Mouse (Mus musculus) liver, embryonic 15.5 days (tissue): ENCODE measurements around the gene Smg6. TPM values are rescaled to one million over a fixed set of nuclear protein-coding genes. Genes with fewer than 3 reads are reported as not detected.

Source experiments
- ATAC-seq: fragments of 200-750 bp; cut with Nextera tagmentation; 2 replicates; pipeline ENCODE4 v1.8.0; 2017; ENCODE audit warnings: moderate number of reproducible peaks, mild to moderate bottlenecking, moderate library complexity; ENCODE audit not compliant: insufficient read depth
- H3K27ac ChIP-seq: fragments of 300-500 bp; sonication (generic); replicated peaks from 2 replicates; pipeline ENCODE4 v1.5.1; 2015; ENCODE audit warnings: mild to moderate bottlenecking, inconsistent platforms
- H3K27me3 ChIP-seq: fragments of 300-500 bp; sonication (generic); 2 replicates; pipeline ENCODE4 v1.6.1; 2015; ENCODE audit warnings: mild to moderate bottlenecking, inconsistent platforms
- H3K36me3 ChIP-seq: fragments of 300-500 bp; sonication (generic); replicated peaks from 2 replicates; pipeline ENCODE4 v1.6.1; 2015; ENCODE audit warnings: moderate library complexity, mild to moderate bottlenecking, inconsistent platforms
- H3K4me1 ChIP-seq: fragments of 300-500 bp; sonication (generic); replicated peaks from 2 replicates; pipeline ENCODE4 v1.6.1; 2015; ENCODE audit warnings: inconsistent platforms
- H3K4me2 ChIP-seq: fragments of 300-500 bp; sonication (generic); 2 replicates; pipeline ENCODE4 v1.6.1; 2015; ENCODE audit warnings: moderate library complexity, mild to moderate bottlenecking, inconsistent platforms
- H3K4me3 ChIP-seq: fragments of 300-500 bp; sonication (generic); replicated peaks from 2 replicates; pipeline ENCODE4 v1.5.1; 2015; ENCODE audit warnings: mild to moderate bottlenecking, inconsistent platforms
- H3K9ac ChIP-seq: fragments of 300-500 bp; sonication (generic); 2 replicates; pipeline ENCODE4 v1.6.1; 2015; ENCODE audit warnings: moderate library complexity, mild to moderate bottlenecking, inconsistent platforms
- H3K9me3 ChIP-seq: fragments of 300-500 bp; sonication (generic); replicated peaks from 2 replicates; pipeline ENCODE4 v1.6.1; 2016; ENCODE audit warnings: inconsistent platforms
- WGBS: fragments of 180-500 bp; shearing (Covaris S2); methylation state at CpG from one replicate; pipeline ENCODE4 v1.1.7; 2015; ENCODE audit warnings: mixed read lengths; ENCODE audit not compliant: insufficient replicate concordance; 5-methylcytosine and 5-hydroxymethylcytosine counted together
- polyA plus RNA-seq: library from polyadenylated mRNA; unstranded; fragments of >200 nt; fragmentation: Nextera tagmentation; extraction: Ambion mirVana; gene quantifications from 2 replicates; pipeline ENCODE4 v1.2.1, GENCODE M21; 2015

The Smg6 gene
- polyA plus RNA-seq, 1 experiment from 2014 or later: 4.5 TPM

- Histone ChIP-seq H3K9me3 (no peaks in the 10 kb centered on the region), H3K4me2 (no peak overlapping the region), H3K36me3 (peaks cover 70% of the 10 kb centered on the region), H3K27me3 (no peaks in the 10 kb centered on the region), H3K9ac (no peak overlapping the region), H3K4me1 (peaks cover 40% of the 10 kb centered on the region), H3K4me3 (no peak overlapping the region), H3K27ac (no peak overlapping the region)
- no peak for ATAC-seq
- WGBS: 73% methylated on average over 6 of the region's 6 CpGs
Observed at GRCm38 (mm10) chr11:74901555-74901954, 24.1 kb upstream of the Smg6 start.

- no peaks in the 10 kb centered on the region for H3K27me3 ChIP-seq
- H3K4me3 ChIP-seq: no peak overlapping the region
- H3K9ac ChIP-seq: no peak overlapping the region
- no peak for ATAC-seq
- 76% methylated on average over 5 of the region's 5 CpGs for WGBS
- peaks cover 79% of the 10 kb centered on the region for H3K36me3 ChIP-seq
- H3K4me1 ChIP-seq: peaks cover 35% of the 10 kb centered on the region
- H3K9me3 ChIP-seq: no peaks in the 10 kb centered on the region
- no peak overlapping the region for H3K27ac ChIP-seq
- no peak overlapping the region for H3K4me2 ChIP-seq
Observed at GRCm38 (mm10) chr11:74902416-74902815, 23.2 kb upstream of the Smg6 start.

GRCm38 (mm10) chr11:74907850-74908249 is 17.8 kb upstream of the Smg6 start:
- H3K4me1 ChIP-seq: no peaks in the 10 kb centered on the region
- no peak overlapping the region for H3K9ac ChIP-seq
- no peaks in the 10 kb centered on the region for H3K27me3 ChIP-seq
- peaks cover 70% of the 10 kb centered on the region for H3K36me3 ChIP-seq
- no peak overlapping the region for H3K4me3 ChIP-seq
- ATAC-seq: no peak
- 85% methylated on average over 6 of the region's 6 CpGs for WGBS
- no peaks in the 10 kb centered on the region for H3K9me3 ChIP-seq
- no peak overlapping the region for H3K4me2 ChIP-seq
- H3K27ac ChIP-seq: no peak overlapping the region

GRCm38 (mm10) chr11:74908618-74909399 is 16.8 kb upstream of the Smg6 start:
- H3K4me1 ChIP-seq: no peaks in the 10 kb centered on the region
- WGBS: 66% methylated on average over 12 of the region's 12 CpGs
- no peak overlapping the region for H3K27ac ChIP-seq
- H3K9me3 ChIP-seq: no peaks in the 10 kb centered on the region
- H3K36me3 ChIP-seq: peaks cover 61% of the 10 kb centered on the region
- ATAC-seq: no peak
- no peaks in the 10 kb centered on the region for H3K27me3 ChIP-seq
- no peak overlapping the region for H3K9ac ChIP-seq
- no peak overlapping the region for H3K4me2 ChIP-seq
- H3K4me3 ChIP-seq: no peak overlapping the region

GRCm38 (mm10) chr11:74909978-74910377 is 15.6 kb upstream of the Smg6 start:
- ATAC-seq: no peak
- WGBS: 68% methylated on average over 4 of the region's 4 CpGs
- H3K27me3 ChIP-seq: no peaks in the 10 kb centered on the region
- no peak overlapping the region for H3K4me3 ChIP-seq
- H3K4me1 ChIP-seq: no peaks in the 10 kb centered on the region
- H3K9me3 ChIP-seq: no peaks in the 10 kb centered on the region
- no peak overlapping the region for H3K9ac ChIP-seq
- no peak overlapping the region for H3K4me2 ChIP-seq
- no peak overlapping the region for H3K27ac ChIP-seq
- peaks cover 49% of the 10 kb centered on the region for H3K36me3 ChIP-seq

GRCm38 (mm10) chr11:74912492-74912891 is 13.1 kb upstream of the Smg6 start:
- Histone ChIP-seq H3K4me2 (no peak overlapping the region), H3K9me3 (no peaks in the 10 kb centered on the region)
- 56% methylated on average over 3 of the region's 3 CpGs for WGBS

GRCm38 (mm10) chr11:74919249-74919648 is 6.4 kb upstream of the Smg6 start:
- H3K36me3 ChIP-seq: peaks cover 13% of the 10 kb centered on the region; the same call in 1 of the 2 replicates
- no peak overlapping the region for H3K4me3 ChIP-seq
- H3K9me3 ChIP-seq: no peaks in the 10 kb centered on the region
- H3K4me2 ChIP-seq: no peak overlapping the region
- no peak for ATAC-seq
- no peak overlapping the region for H3K9ac ChIP-seq
- 65% methylated on average over 6 of the region's 6 CpGs for WGBS
- no peaks in the 10 kb centered on the region for H3K27me3 ChIP-seq
- H3K4me1 ChIP-seq: peaks cover 5% of the 10 kb centered on the region
- H3K27ac ChIP-seq: no peak overlapping the region

More at GRCm38 (mm10) chr11:74912492-74912891, 13.1 kb upstream of the Smg6 start:
- Histone ChIP-seq H3K27ac (no peak overlapping the region), H3K36me3 (peaks cover 24% of the 10 kb centered on the region), H3K27me3 (no peaks in the 10 kb centered on the region), H3K4me1 (no peaks in the 10 kb centered on the region), H3K9ac (no peak overlapping the region), H3K4me3 (no peak overlapping the region)
- no peak for ATAC-seq

GRCm38 (mm10) chr11:74924149-74924548 is 1.5 kb upstream of the Smg6 start:
- ATAC-seq: no peak
- Histone ChIP-seq H3K27me3 (no peaks in the 10 kb centered on the region), H3K4me3 (no peak overlapping the region), H3K9ac (no peak overlapping the region), H3K36me3 (peaks cover 3% of the 10 kb centered on the region; the same call in 1 of the 2 replicates), H3K9me3 (no peaks in the 10 kb centered on the region), H3K4me2 (no peak overlapping the region), H3K4me1 (peaks cover 23% of the 10 kb centered on the region), H3K27ac (no peak overlapping the region)
- WGBS: 38% methylated on average over 4 of the region's 4 CpGs

GRCm38 (mm10) chr11:74926388-74927005 is 874 bp downstream of the Smg6 start:
- 3% methylated on average over 11 of the region's 11 CpGs for WGBS
- no peaks in the 10 kb centered on the region for H3K27me3 ChIP-seq
- ATAC-seq: 0 out of 2 replicates have a peak, but pooled peaks have one; percentile 0
- H3K4me3 ChIP-seq: peak overlapping the region; percentile 71
- H3K9ac ChIP-seq: peak overlapping the region; percentile 84
- H3K36me3 ChIP-seq: peaks cover 12% of the 10 kb centered on the region
- peak overlapping the region; percentile 94 for H3K27ac ChIP-seq
- no peaks in the 10 kb centered on the region for H3K9me3 ChIP-seq
- H3K4me1 ChIP-seq: peaks cover 29% of the 10 kb centered on the region
- H3K4me2 ChIP-seq: peak overlapping the region; percentile 76

- peak overlapping the region; percentile 94 for H3K27ac ChIP-seq
- no peak for ATAC-seq
- 80% methylated on average over 2 of the region's 2 CpGs for WGBS
- H3K9ac ChIP-seq: no peak overlapping the region
- no peaks in the 10 kb centered on the region for H3K27me3 ChIP-seq
- H3K4me2 ChIP-seq: peak overlapping the region; percentile 76
- no peaks in the 10 kb centered on the region for H3K9me3 ChIP-seq
- peaks cover 30% of the 10 kb centered on the region for H3K4me1 ChIP-seq
- H3K36me3 ChIP-seq: peaks cover 18% of the 10 kb centered on the region
- peak overlapping the region; percentile 71 for H3K4me3 ChIP-seq
Observed at GRCm38 (mm10) chr11:74927236-74927725, 1.7 kb downstream of the Smg6 start.

- Histone ChIP-seq H3K4me2 (no peak overlapping the region), H3K27ac (no peak overlapping the region), H3K27me3 (no peaks in the 10 kb centered on the region), H3K36me3 (peaks cover 36% of the 10 kb centered on the region), H3K9ac (no peak overlapping the region), H3K4me1 (peaks cover 26% of the 10 kb centered on the region), H3K4me3 (no peak overlapping the region), H3K9me3 (no peaks in the 10 kb centered on the region)
- ATAC-seq: no peak
- WGBS: 78% methylated on average over 4 of the region's 4 CpGs
Observed at GRCm38 (mm10) chr11:74929111-74929510, 3.5 kb downstream of the Smg6 start.
